Mouse (Mus musculus) testis, postnatal 14 days (tissue): Measurements from ENCODE around the gene Gm20538.

Source experiments
- DNase-seq: peaks from one replicate; pipeline ENCODE4 v3.0.0; 2021; ENCODE audit warnings: low spot score

Gene Gm20538

GRCm38 (mm10) chr19:44552731-44553130 lies at the start of gene Gm20538:
Gene Gm20538 (minus strand): TSS chr19:44552831.
- no peak for DNase-seq

GRCm38 (mm10) chr19:44594180-44594579 lies 41.5 kb upstream of the Gm20538 start:
- no peak for DNase-seq

GRCm38 (mm10) chr19:44591638-44592037 lies 39.0 kb upstream of the Gm20538 start:
- DNase-seq = no peak

GRCm38 (mm10) chr19:44590992-44591391 lies 38.4 kb upstream of the Gm20538 start:
- DNase-seq = no peak

GRCm38 (mm10) chr19:44589591-44590223 lies 37.1 kb upstream of the Gm20538 start:
- DNase-seq = no peak

GRCm38 (mm10) chr19:44588036-44588435 lies 35.4 kb upstream of the Gm20538 start:
- no peak for DNase-seq

GRCm38 (mm10) chr19:44582638-44583309 lies 30.1 kb upstream of the Gm20538 start:
- DNase-seq = peak; percentile 72

GRCm38 (mm10) chr19:44582103-44582502 lies 29.5 kb upstream of the Gm20538 start:
- DNase-seq = no peak

- no peak for DNase-seq
Measured at GRCm38 (mm10) chr19:44578038-44578437, 25.4 kb upstream of the Gm20538 start.

- no peak for DNase-seq
Measured at GRCm38 (mm10) chr19:44576275-44576674, 23.6 kb upstream of the Gm20538 start.

GRCm38 (mm10) chr19:44567763-44568162 lies 15.1 kb upstream of the Gm20538 start:
- no peak for DNase-seq

- DNase-seq = no peak
Measured at GRCm38 (mm10) chr19:44564006-44564405, 11.4 kb upstream of the Gm20538 start.

- peak; percentile 95 for DNase-seq
Measured at GRCm38 (mm10) chr19:44562652-44563206, 10.1 kb upstream of the Gm20538 start, which contains the start of gene Hif1an. Gene Hif1an (plus strand): TSS chr19:44562850.

GRCm38 (mm10) chr19:44554861-44555590 lies 2.4 kb upstream of the Gm20538 start, which contains the start of gene Ndufb8:
Gene Ndufb8 (minus strand): TSS chr19:44555440.
- DNase-seq = peak; percentile 94

GRCm38 (mm10) chr19:44554490-44554860 lies 1.8 kb upstream of the Gm20538 start:
- no peak for DNase-seq

- DNase-seq = no peak
Measured at GRCm38 (mm10) chr19:44553286-44553685, 655 bp upstream of the Gm20538 start.

- peak; percentile 51 for DNase-seq
Measured at GRCm38 (mm10) chr19:44545321-44546041, 7.2 kb downstream of the Gm20538 start, which contains the start of gene Sec31b. Gene Sec31b (minus strand): TSS chr19:44545864.

- DNase-seq = peak; percentile 59
Measured at GRCm38 (mm10) chr19:44544775-44545174, 7.9 kb downstream of the Gm20538 start.

- no peak for DNase-seq
Measured at GRCm38 (mm10) chr19:44544372-44544771, 8.3 kb downstream of the Gm20538 start.

GRCm38 (mm10) chr19:44542694-44543178 lies 9.9 kb downstream of the Gm20538 start:
- no peak for DNase-seq

- DNase-seq = no peak
Measured at GRCm38 (mm10) chr19:44537416-44537815, 15.2 kb downstream of the Gm20538 start.

- DNase-seq = no peak
Measured at GRCm38 (mm10) chr19:44535376-44535775, 17.3 kb downstream of the Gm20538 start.
